8 mouse cellular contexts compared by ENCODE assay signal in the genomic region with DNA sequence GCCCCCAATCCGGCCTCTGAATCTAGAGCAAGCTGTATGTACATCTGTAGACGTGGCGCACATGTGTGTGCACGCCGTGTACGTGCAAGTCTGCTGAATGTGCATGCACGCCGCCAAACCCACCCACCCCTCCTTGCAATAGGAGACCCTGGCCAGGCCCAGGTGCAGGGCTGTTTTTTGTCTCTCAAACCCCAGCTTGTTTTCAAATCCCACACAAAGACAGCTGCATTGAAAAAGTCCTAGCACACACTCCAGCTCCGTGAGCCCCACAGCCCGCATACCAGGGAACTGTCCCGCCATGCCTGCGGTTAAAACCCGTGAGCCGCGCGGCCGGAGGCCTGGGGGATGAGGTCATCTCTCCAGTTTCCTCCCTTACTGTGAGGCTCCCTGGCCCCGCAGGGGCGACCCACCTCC. TPM values are rescaled to one million over a fixed set of nuclear protein-coding genes. Genes with fewer than 3 reads are reported as not detected.
DNase-seq lines count a peak whose midpoint lies in the region; ATAC-seq lines count a peak whose summit lies in the region.

No protein-coding gene starts in this region.

- H3K4me1 ChIP-seq in embryonic facial prominence, embryonic 13.5 days = peaks cover 29% of the 10 kb centered on the region
- peaks cover 37% of the 10 kb centered on the region for H3K4me1 ChIP-seq in hindbrain, embryonic 10.5 days (replicated peaks)
- H3K4me1 ChIP-seq in midbrain, embryonic 11.5 days (ENCODE audit: control insufficient read depth, insufficient read depth, low read length) = peaks cover 12% of the 10 kb centered on the region

- peak; percentile 11 to 20 for DNase-seq in thymus, postnatal 10 days (ENCODE audit: low spot score in 2 of 2)
- no peak for DNase-seq in thymus, postnatal 36 days
- peak; percentile 58 for DNase-seq in hindbrain, embryonic 10.5 days (ENCODE audit: low spot score)
- DNase-seq in midbrain, embryonic 11.5 days (ENCODE audit: low spot score, missing footprints) = no peak
- DNase-seq in cerebellum, postnatal 10 days = no peak
- no peak for DNase-seq in urinary bladder, adult 18-20 months (ENCODE audit: low spot score in 2 of 2)
- DNase-seq in right cerebral cortex, postnatal 10 days (ENCODE audit: low spot score in 2 of 2) = no peak

- no peaks in the 10 kb centered on the region for H3K9me3 ChIP-seq in embryonic facial prominence, embryonic 13.5 days
- H3K9me3 ChIP-seq in hindbrain, embryonic 10.5 days = no peaks in the 10 kb centered on the region
- no peaks in the 10 kb centered on the region for H3K9me3 ChIP-seq in midbrain, embryonic 11.5 days (ENCODE audit: control insufficient read depth, low read length)

- peak overlapping the region; percentile 61 for H3K9ac ChIP-seq in embryonic facial prominence, embryonic 13.5 days
- H3K9ac ChIP-seq in midbrain, embryonic 11.5 days (ENCODE audit: low read length) = peak overlapping the region; percentile 55; the same call in 1 of the 2 replicates

- H3K36me3 ChIP-seq in embryonic facial prominence, embryonic 13.5 days = no peaks in the 10 kb centered on the region
- H3K36me3 ChIP-seq in hindbrain, embryonic 10.5 days = no peaks in the 10 kb centered on the region
- H3K36me3 ChIP-seq in midbrain, embryonic 11.5 days (ENCODE audit: control insufficient read depth, insufficient read depth, low read length) = no peaks in the 10 kb centered on the region

- H3K27ac ChIP-seq in embryonic facial prominence, embryonic 13.5 days = peak overlapping the region; percentile 91
- peak overlapping the region; percentile 85 for H3K27ac ChIP-seq in hindbrain, embryonic 10.5 days
- H3K27ac ChIP-seq in midbrain, embryonic 11.5 days (ENCODE audit: low read depth, low read length) = peak overlapping the region; percentile 20; the same call in 1 of the 2 replicates

- peak overlapping the region; percentile 56 for H3K4me2 ChIP-seq in embryonic facial prominence, embryonic 13.5 days
- peak overlapping the region; percentile 46; the same call in 1 of the 2 replicates for H3K4me2 ChIP-seq in midbrain, embryonic 11.5 days

- H3K27me3 ChIP-seq in embryonic facial prominence, embryonic 13.5 days = no peaks in the 10 kb centered on the region
- H3K27me3 ChIP-seq in hindbrain, embryonic 10.5 days (ENCODE audit: insufficient read depth, poor library complexity, severe bottlenecking) = peaks cover 32% of the 10 kb centered on the region
- H3K27me3 ChIP-seq in midbrain, embryonic 11.5 days (ENCODE audit: control insufficient read depth, insufficient read depth, low read length) = no peaks in the 10 kb centered on the region; the same call in 1 of the 2 replicates

- peak; percentile 43; the same call in 1 of the 2 replicates for ATAC-seq in embryonic facial prominence, embryonic 13.5 days (ENCODE audit: insufficient number of reproducible peaks, insufficient read depth, low FRiP score, low TSS enrichment, low read depth)
- ATAC-seq in midbrain, embryonic 11.5 days (ENCODE audit: low FRiP score) = peak; percentile 49

- peak overlapping the region; percentile 21; the same call in 1 of the 2 replicates for H3K4me3 ChIP-seq in embryonic facial prominence, embryonic 13.5 days
- H3K4me3 ChIP-seq in hindbrain, embryonic 10.5 days = peak overlapping the region; percentile 42; the same call in 1 of the 2 replicates
- no peak overlapping the region for H3K4me3 ChIP-seq in midbrain, embryonic 11.5 days (ENCODE audit: low read depth, low read length)

- WGBS in embryonic facial prominence, embryonic 13.5 days = 19% methylated on average over 19 of the region's 19 CpGs
- WGBS in hindbrain, embryonic 10.5 days = 27% methylated on average over 19 of the region's 19 CpGs
- WGBS in midbrain, embryonic 11.5 days = 26% methylated on average over 19 of the region's 19 CpGs

RNA-seq across cellular contexts. Expression of a gene that starts 48.3 kb away (rescaled TPM):
- 0.69 and 0.84 TPM in 2 replicates for polyA plus RNA-seq in embryonic facial prominence, embryonic 13.5 days (2015; fragmentation: Nextera tagmentation; extraction: Ambion mirVana)
- polyA plus RNA-seq in hindbrain, embryonic 10.5 days (2016; fragmentation: Nextera tagmentation; extraction: Ambion mirVana) = 0.98 and 2.3 TPM in 2 replicates
- polyA plus RNA-seq in midbrain, embryonic 11.5 days (2014; fragmentation: Nextera tagmentation; extraction: Ambion mirVana) = 1.1 and 1.6 TPM in 2 replicates

Comparison
In these comparisons a context has a peak if more than half of its experiments do, and no peak if none do; other contexts are left out.
1. DNase-seq: peak in thymus, postnatal 10 days (2 of 2) and hindbrain, embryonic 10.5 days (single experiment); none in thymus, postnatal 36 days (0 of 2), midbrain, embryonic 11.5 days (single experiment), cerebellum, postnatal 10 days (0 of 2), urinary bladder, adult 18-20 months (0 of 2) and right cerebral cortex, postnatal 10 days (0 of 2).
2. H3K27ac ChIP-seq: peak in every context shown above with its lines; median percentile 91 in embryonic facial prominence, embryonic 13.5 days; 85 in hindbrain, embryonic 10.5 days; 20 in midbrain, embryonic 11.5 days.